Mouse (Mus musculus) ES-Bruce4 (cell line): Measurements from ENCODE around the gene Gabarap. TPM values are rescaled to one million over a fixed set of nuclear protein-coding genes. Genes with fewer than 3 reads are reported as not detected.
A peak's percentile ranks its signal among the peaks of the same experiment; 100 is the strongest.

Source experiments
- H3K27ac ChIP-seq: 2 replicates; pipeline ENCODE4 v1.5.1; 2012; ENCODE audit warnings: low read length, inconsistent platforms; ENCODE audit not compliant: insufficient read depth
- H3K27me3 ChIP-seq: 2 replicates; pipeline ENCODE4 v1.6.1; 2012; ENCODE audit warnings: mild to moderate bottlenecking, low read length, inconsistent platforms; ENCODE audit not compliant: control insufficient read depth, poor library complexity, insufficient read depth, severe bottlenecking
- H3K36me3 ChIP-seq: 2 replicates; pipeline ENCODE4 v1.6.1; 2012; ENCODE audit warnings: inconsistent platforms, mild to moderate bottlenecking, low read length, moderate library complexity; ENCODE audit not compliant: control insufficient read depth, poor library complexity, insufficient read depth, severe bottlenecking
- H3K4me1 ChIP-seq: one replicate; pipeline ENCODE4 v1.8.1; 2011; ENCODE audit warnings: low read length; ENCODE audit not compliant: control insufficient read depth, insufficient read depth
- H3K4me3 ChIP-seq: 2 replicates; pipeline ENCODE4 v1.5.1; 2011; ENCODE audit warnings: low read depth, mild to moderate bottlenecking, low read length
- H3K9ac ChIP-seq: 2 replicates; pipeline ENCODE4 v1.6.1; 2012; ENCODE audit warnings: low read depth, mild to moderate bottlenecking, inconsistent platforms; ENCODE audit not compliant: poor library complexity, severe bottlenecking
- H3K9me3 ChIP-seq: replicated peaks from 2 replicates; pipeline ENCODE4 v1.6.1; 2012; ENCODE audit warnings: mild to moderate bottlenecking, low read length, inconsistent platforms; ENCODE audit not compliant: control insufficient read depth, poor library complexity, insufficient read depth, severe bottlenecking
- CTCF ChIP-seq: IDR thresholded peaks from one replicate; pipeline ENCODE4 v1.8.1; 2011; ENCODE audit warnings: low read depth, low read length
- EP300 ChIP-seq: IDR thresholded peaks from 2 replicates; pipeline ENCODE4 v1.6.1; 2011; ENCODE audit warnings: low read depth, low read length; ENCODE audit not compliant: insufficient read depth
- POLR2A ChIP-seq: IDR thresholded peaks from one replicate; pipeline ENCODE4 v1.8.1; 2011; ENCODE audit warnings: low read length; ENCODE audit not compliant: insufficient read depth
- polyA plus RNA-seq: library from polyadenylated mRNA; stranded (reverse); fragments of >200 nt; gene quantifications from 2 replicates; pipeline ENCODE4 v1.2.4, GENCODE M21; 2011; ENCODE audit warnings: low read depth; ENCODE audit not compliant: missing spikeins, insufficient read depth, insufficient read length

The Gabarap gene
- polyA plus RNA-seq, 1 experiment, result 144 TPM

- H3K36me3 ChIP-seq, result peaks cover 33% of the 10 kb centered on the region
- peak within 1 kb of the TSS; percentile 73 for H3K27ac ChIP-seq
- H3K4me3 ChIP-seq, result peak within 1 kb of the TSS; percentile 87
- TF ChIP-seq POLR2A (peak; percentile 88), EP300 (peak; percentile 90), CTCF (no peak)
- H3K4me1 ChIP-seq, result no peaks in the 10 kb centered on the region
- no peaks in the 10 kb centered on the region for H3K9me3 ChIP-seq
- H3K9ac ChIP-seq, result peak within 1 kb of the TSS; percentile 86
- no peaks in the 10 kb centered on the region for H3K27me3 ChIP-seq
Observed at GRCm38 (mm10) chr11:70000396-70000898, 9.5 kb downstream of the Gabarap start, which contains the start of gene Dvl2. Gene Dvl2 (plus strand): TSS chr11:70000595.

GRCm38 (mm10) chr11:70001159-70001558 is 10.2 kb downstream of the Gabarap start:
- Histone ChIP-seq H3K9me3 (no peaks in the 10 kb centered on the region), H3K27me3 (no peaks in the 10 kb centered on the region), H3K4me3 (peak overlapping the region; percentile 87), H3K36me3 (peaks cover 39% of the 10 kb centered on the region), H3K9ac (peak overlapping the region; percentile 86), H3K4me1 (no peaks in the 10 kb centered on the region), H3K27ac (peak overlapping the region; percentile 73)
- no peak for TF ChIP-seq CTCF
- TF ChIP-seq POLR2A, result no peak
- no peak for TF ChIP-seq EP300

- no peak overlapping the region for H3K27ac ChIP-seq
- peak overlapping the region; percentile 29 for H3K4me3 ChIP-seq
- no peak for TF ChIP-seq POLR2A
- peak; percentile 32 for TF ChIP-seq CTCF
- TF ChIP-seq EP300, result no peak
- H3K9ac ChIP-seq, result peak overlapping the region; percentile 86
- peaks cover 45% of the 10 kb centered on the region for H3K36me3 ChIP-seq
- no peaks in the 10 kb centered on the region for H3K9me3 ChIP-seq
- H3K27me3 ChIP-seq, result no peaks in the 10 kb centered on the region
- no peaks in the 10 kb centered on the region for H3K4me1 ChIP-seq
Observed at GRCm38 (mm10) chr11:70001865-70002264, 10.9 kb downstream of the Gabarap start.

GRCm38 (mm10) chr11:70002471-70002870 is 11.5 kb downstream of the Gabarap start:
- Histone ChIP-seq H3K9me3 (no peaks in the 10 kb centered on the region), H3K27me3 (no peaks in the 10 kb centered on the region), H3K4me3 (peak overlapping the region; percentile 29), H3K36me3 (peaks cover 50% of the 10 kb centered on the region), H3K27ac (no peak overlapping the region), H3K4me1 (no peaks in the 10 kb centered on the region), H3K9ac (no peak overlapping the region)
- TF ChIP-seq CTCF, result no peak
- no peak for TF ChIP-seq EP300
- TF ChIP-seq POLR2A, result no peak

GRCm38 (mm10) chr11:70005521-70005920 is 14.6 kb downstream of the Gabarap start:
- TF ChIP-seq EP300, result no peak
- no peak for TF ChIP-seq POLR2A
- TF ChIP-seq CTCF, result peak; percentile 69
- Histone ChIP-seq H3K27ac (peak overlapping the region; percentile 54), H3K9ac (no peak overlapping the region), H3K9me3 (no peaks in the 10 kb centered on the region), H3K36me3 (peaks cover 47% of the 10 kb centered on the region), H3K27me3 (no peaks in the 10 kb centered on the region), H3K4me3 (no peak overlapping the region), H3K4me1 (no peaks in the 10 kb centered on the region)

GRCm38 (mm10) chr11:70010033-70010432 is 19.1 kb downstream of the Gabarap start:
- TF ChIP-seq POLR2A, result no peak
- no peak for TF ChIP-seq EP300
- no peak for TF ChIP-seq CTCF
- no peaks in the 10 kb centered on the region for H3K9me3 ChIP-seq
- H3K36me3 ChIP-seq, result peaks cover 61% of the 10 kb centered on the region
- H3K27me3 ChIP-seq, result no peaks in the 10 kb centered on the region
- no peak overlapping the region for H3K27ac ChIP-seq
- H3K4me1 ChIP-seq, result no peaks in the 10 kb centered on the region
- no peak overlapping the region for H3K4me3 ChIP-seq
- no peak overlapping the region for H3K9ac ChIP-seq
